Mouse (Mus musculus): ENCODE results near the gene Klf13. TPM values are rescaled to one million over a fixed set of nuclear protein-coding genes. Genes with fewer than 3 reads are reported as not detected.

Gene Klf13
- polyA plus RNA-seq, 1 experiment from 2014 or later: 24.9 TPM

- H3K27me3 ChIP-seq (ENCODE audit: control insufficient read depth, insufficient read depth, low read length): no peaks in the 10 kb centered on the region
- H3K9me3 ChIP-seq (ENCODE audit: control insufficient read depth, low read length): no peaks in the 10 kb centered on the region
- H3K27ac ChIP-seq (ENCODE audit: low read depth, low read length): no peak overlapping the region
- H3K4me1 ChIP-seq (ENCODE audit: control insufficient read depth, insufficient read depth, low read length): peaks cover 40% of the 10 kb centered on the region
- ATAC-seq (ENCODE audit: low read depth): no peak
- H3K4me3 ChIP-seq (ENCODE audit: low read depth, low read length): no peak overlapping the region
- H3K4me2 ChIP-seq (ENCODE audit: low read depth, low read length): no peak overlapping the region
- H3K9ac ChIP-seq (replicated peaks; ENCODE audit: low read depth, low read length): no peak overlapping the region
- no peaks in the 10 kb centered on the region for H3K36me3 ChIP-seq (ENCODE audit: control insufficient read depth, insufficient read depth, low read length)
- WGBS: 34% methylated on average over 12 of the region's 12 CpGs
Measured at GRCm38 (mm10) chr7:63912924-63913723, 25.6 kb downstream of the Klf13 start.

- peak; percentile 36; the same call in 1 of the 2 replicates for ATAC-seq (ENCODE audit: low read depth)
Measured at GRCm38 (mm10) chr7:63912234-63912810, 26.4 kb downstream of the Klf13 start.

GRCm38 (mm10) chr7:63911383-63912233 lies 27.1 kb downstream of the Klf13 start:
- no peak for ATAC-seq (ENCODE audit: low read depth)
- Histone ChIP-seq H3K9ac (replicated peaks; ENCODE audit: low read depth, low read length) (no peak overlapping the region), H3K4me3 (ENCODE audit: low read depth, low read length) (no peak overlapping the region), H3K27me3 (ENCODE audit: control insufficient read depth, insufficient read depth, low read length) (no peaks in the 10 kb centered on the region), H3K4me2 (ENCODE audit: low read depth, low read length) (no peak overlapping the region), H3K9me3 (ENCODE audit: control insufficient read depth, low read length) (no peaks in the 10 kb centered on the region), H3K36me3 (ENCODE audit: control insufficient read depth, insufficient read depth, low read length) (no peaks in the 10 kb centered on the region), H3K27ac (ENCODE audit: low read depth, low read length) (no peak overlapping the region), H3K4me1 (ENCODE audit: control insufficient read depth, insufficient read depth, low read length) (peaks cover 43% of the 10 kb centered on the region)
- 52% methylated on average over 8 of the region's 8 CpGs for WGBS

More at GRCm38 (mm10) chr7:63912234-63912810, 26.4 kb downstream of the Klf13 start:
- Histone ChIP-seq H3K27ac (ENCODE audit: low read depth, low read length) (no peak overlapping the region), H3K4me2 (ENCODE audit: low read depth, low read length) (no peak overlapping the region), H3K4me3 (ENCODE audit: low read depth, low read length) (no peak overlapping the region), H3K36me3 (ENCODE audit: control insufficient read depth, insufficient read depth, low read length) (no peaks in the 10 kb centered on the region), H3K9ac (replicated peaks; ENCODE audit: low read depth, low read length) (no peak overlapping the region), H3K9me3 (ENCODE audit: control insufficient read depth, low read length) (no peaks in the 10 kb centered on the region), H3K4me1 (ENCODE audit: control insufficient read depth, insufficient read depth, low read length) (peaks cover 43% of the 10 kb centered on the region), H3K27me3 (ENCODE audit: control insufficient read depth, insufficient read depth, low read length) (no peaks in the 10 kb centered on the region)
- 23% methylated on average over 7 of the region's 7 CpGs for WGBS

- H3K4me3 ChIP-seq (ENCODE audit: low read depth, low read length): no peak overlapping the region
- H3K9me3 ChIP-seq (ENCODE audit: control insufficient read depth, low read length): no peaks in the 10 kb centered on the region
- H3K4me2 ChIP-seq (ENCODE audit: low read depth, low read length): no peak overlapping the region
- WGBS: 49% methylated on average over 4 of the region's 4 CpGs
- no peak overlapping the region for H3K9ac ChIP-seq (replicated peaks; ENCODE audit: low read depth, low read length)
- H3K27me3 ChIP-seq (ENCODE audit: control insufficient read depth, insufficient read depth, low read length): no peaks in the 10 kb centered on the region
- no peak overlapping the region for H3K27ac ChIP-seq (ENCODE audit: low read depth, low read length)
- no peaks in the 10 kb centered on the region for H3K36me3 ChIP-seq (ENCODE audit: control insufficient read depth, insufficient read depth, low read length)
- no peak for ATAC-seq (ENCODE audit: low read depth)
- H3K4me1 ChIP-seq (ENCODE audit: control insufficient read depth, insufficient read depth, low read length): peaks cover 43% of the 10 kb centered on the region
Measured at GRCm38 (mm10) chr7:63910912-63911311, 27.8 kb downstream of the Klf13 start.

- no peaks in the 10 kb centered on the region for H3K9me3 ChIP-seq (ENCODE audit: control insufficient read depth, low read length)
- H3K4me3 ChIP-seq (ENCODE audit: low read depth, low read length): no peak overlapping the region
- WGBS: 65% methylated on average over 5 of the region's 5 CpGs
- no peaks in the 10 kb centered on the region for H3K36me3 ChIP-seq (ENCODE audit: control insufficient read depth, insufficient read depth, low read length)
- ATAC-seq (ENCODE audit: low read depth): no peak
- H3K27me3 ChIP-seq (ENCODE audit: control insufficient read depth, insufficient read depth, low read length): no peaks in the 10 kb centered on the region
- no peak overlapping the region for H3K4me2 ChIP-seq (ENCODE audit: low read depth, low read length)
- peaks cover 43% of the 10 kb centered on the region for H3K4me1 ChIP-seq (ENCODE audit: control insufficient read depth, insufficient read depth, low read length)
- no peak overlapping the region for H3K27ac ChIP-seq (ENCODE audit: low read depth, low read length)
- H3K9ac ChIP-seq (replicated peaks; ENCODE audit: low read depth, low read length): no peak overlapping the region
Measured at GRCm38 (mm10) chr7:63910225-63910624, 28.5 kb downstream of the Klf13 start.

GRCm38 (mm10) chr7:63908496-63909285 lies 30.0 kb downstream of the Klf13 start:
- H3K4me2 ChIP-seq (ENCODE audit: low read depth, low read length): no peak overlapping the region
- H3K27ac ChIP-seq (ENCODE audit: low read depth, low read length): peak overlapping the region; percentile 52; the same call in 1 of the 2 replicates
- WGBS: 43% methylated on average over 9 of the region's 11 CpGs
- H3K9me3 ChIP-seq (ENCODE audit: control insufficient read depth, low read length): no peaks in the 10 kb centered on the region
- H3K9ac ChIP-seq (replicated peaks; ENCODE audit: low read depth, low read length): no peak overlapping the region
- H3K27me3 ChIP-seq (ENCODE audit: control insufficient read depth, insufficient read depth, low read length): no peaks in the 10 kb centered on the region
- no peak overlapping the region for H3K4me3 ChIP-seq (ENCODE audit: low read depth, low read length)
- no peaks in the 10 kb centered on the region for H3K36me3 ChIP-seq (ENCODE audit: control insufficient read depth, insufficient read depth, low read length)
- H3K4me1 ChIP-seq (ENCODE audit: control insufficient read depth, insufficient read depth, low read length): peaks cover 37% of the 10 kb centered on the region
- no peak for ATAC-seq (ENCODE audit: low read depth)

GRCm38 (mm10) chr7:63907778-63908495 lies 30.8 kb downstream of the Klf13 start:
- peaks cover 32% of the 10 kb centered on the region for H3K4me1 ChIP-seq (ENCODE audit: control insufficient read depth, insufficient read depth, low read length)
- no peak overlapping the region for H3K9ac ChIP-seq (replicated peaks; ENCODE audit: low read depth, low read length)
- no peaks in the 10 kb centered on the region for H3K9me3 ChIP-seq (ENCODE audit: control insufficient read depth, low read length)
- 66% methylated on average over 5 of the region's 5 CpGs for WGBS
- peak overlapping the region; percentile 52; the same call in 1 of the 2 replicates for H3K27ac ChIP-seq (ENCODE audit: low read depth, low read length)
- no peak overlapping the region for H3K4me2 ChIP-seq (ENCODE audit: low read depth, low read length)
- no peak for ATAC-seq (ENCODE audit: low read depth)
- H3K4me3 ChIP-seq (ENCODE audit: low read depth, low read length): no peak overlapping the region
- no peaks in the 10 kb centered on the region for H3K27me3 ChIP-seq (ENCODE audit: control insufficient read depth, insufficient read depth, low read length)
- no peaks in the 10 kb centered on the region for H3K36me3 ChIP-seq (ENCODE audit: control insufficient read depth, insufficient read depth, low read length)

GRCm38 (mm10) chr7:63905642-63906041 lies 33.1 kb downstream of the Klf13 start:
- Histone ChIP-seq H3K36me3 (ENCODE audit: control insufficient read depth, insufficient read depth, low read length) (no peaks in the 10 kb centered on the region), H3K4me1 (ENCODE audit: control insufficient read depth, insufficient read depth, low read length) (peaks cover 17% of the 10 kb centered on the region), H3K4me2 (ENCODE audit: low read depth, low read length) (no peak overlapping the region), H3K4me3 (ENCODE audit: low read depth, low read length) (no peak overlapping the region), H3K9ac (replicated peaks; ENCODE audit: low read depth, low read length) (no peak overlapping the region), H3K27ac (ENCODE audit: low read depth, low read length) (no peak overlapping the region), H3K27me3 (ENCODE audit: control insufficient read depth, insufficient read depth, low read length) (no peaks in the 10 kb centered on the region), H3K9me3 (ENCODE audit: control insufficient read depth, low read length) (no peaks in the 10 kb centered on the region)
- 89% methylated on average over 5 of the region's 5 CpGs for WGBS
- ATAC-seq (ENCODE audit: low read depth): no peak
